Mouse (Mus musculus) MEL (cell line): ENCODE measurements around the gene Egf. TPM values are rescaled to one million over a fixed set of nuclear protein-coding genes. Genes with fewer than 3 reads are reported as not detected.
A peak's percentile ranks its signal among the peaks of the same experiment; 100 is the strongest.

Experiments used
- DNase-seq: peaks from one replicate; pipeline ENCODE4 v3.0.0; 2011; ENCODE audit warnings: low read depth, low spot score
- H3K27ac ChIP-seq: 2 replicates; pipeline ENCODE4 v1.5.1; 2012; ENCODE audit warnings: low read depth, mild to moderate bottlenecking, control low read depth, low read length, moderate library complexity; ENCODE audit not compliant: control insufficient read depth
- H3K27me3 ChIP-seq, 2 experiments: fragments of 150-350 bp in 1 of 2; sonication (generic) in 1 of 2; 2 replicates each; pipeline ENCODE4 v1.6.1; 2012; ENCODE audit warnings: low read length in 2 of 2, mild to moderate bottlenecking in 2 of 2, improper control_type of control experiment in 1 of 2, moderate library complexity in 1 of 2; ENCODE audit not compliant: insufficient read depth in 2 of 2, control insufficient read depth in 1 of 2
- H3K36me3 ChIP-seq, 2 experiments: 2 replicates each; pipeline ENCODE4 v1.6.1; 2012 to 2014; ENCODE audit warnings: low read length in 2 of 2, improper control_type of control experiment in 1 of 2, inconsistent platforms in 1 of 2, mild to moderate bottlenecking in 1 of 2; ENCODE audit not compliant: insufficient read depth in 2 of 2, control insufficient read depth in 1 of 2
- H3K4me1 ChIP-seq, 2 experiments: fragments of 150-350 bp in 1 of 2; sonication (generic) in 1 of 2; 2 replicates each; pipeline ENCODE4 v1.6.1; 2012; ENCODE audit warnings: low read length in 2 of 2, improper control_type of control experiment in 1 of 2, mild to moderate bottlenecking in 1 of 2; ENCODE audit not compliant: insufficient read depth in 2 of 2, control insufficient read depth in 1 of 2
- H3K4me3 ChIP-seq, 2 experiments: fragments of 150-350 bp in 1 of 2; sonication (generic) in 1 of 2; 2 replicates each; pipeline ENCODE4 v1.5.1; 2012; ENCODE audit warnings: low read depth in 2 of 2, low read length in 2 of 2, mild to moderate bottlenecking in 2 of 2, moderate library complexity in 2 of 2, control low read depth in 1 of 2, improper control_type of control experiment in 1 of 2; ENCODE audit not compliant: control insufficient read depth in 1 of 2, insufficient read depth in 1 of 2
- H3K79me2 ChIP-seq: 2 replicates; pipeline ENCODE4 v1.6.1; 2012; ENCODE audit warnings: mild to moderate bottlenecking, low read length, moderate library complexity; ENCODE audit not compliant: control insufficient read depth, poor library complexity, insufficient read depth
- H3K9ac ChIP-seq: 2 replicates; pipeline ENCODE4 v1.6.1; 2012; ENCODE audit warnings: low read depth, mild to moderate bottlenecking, control low read depth, low read length, moderate library complexity; ENCODE audit not compliant: control insufficient read depth, poor library complexity, severe bottlenecking
- H3K9me3 ChIP-seq: fragments of 150-350 bp; sonication (generic); replicated peaks from 2 replicates; pipeline ENCODE4 v1.6.1; 2012; ENCODE audit warnings: mild to moderate bottlenecking, low read length, improper control_type of control experiment, moderate library complexity; ENCODE audit not compliant: insufficient read depth
- CTCF ChIP-seq, 3 experiments: IDR thresholded peaks in 2 of 3; conservative IDR thresholded peaks in 1 of 3; 2 replicates each; pipeline ENCODE4 v1.5.1; 2011 to 2012; ENCODE audit warnings: low read length in 3 of 3, low read depth in 2 of 3, mild to moderate bottlenecking in 2 of 3, improper control_type of control experiment in 1 of 3, inconsistent platforms in 1 of 3, mixed read lengths in 1 of 3, moderate library complexity in 1 of 3; ENCODE audit not compliant: control insufficient read depth in 1 of 3, insufficient read depth in 1 of 3, poor library complexity in 1 of 3, severe bottlenecking in 1 of 3
- EP300 ChIP-seq, 2 experiments: IDR thresholded peaks; 2 replicates each; pipeline ENCODE4 v1.6.1; 2011; ENCODE audit warnings: improper control_type of control experiment in 2 of 2, low read length in 2 of 2, low read depth in 1 of 2, mild to moderate bottlenecking in 1 of 2
- MAX ChIP-seq: IDR thresholded peaks from 2 replicates; pipeline ENCODE4 v1.6.1; 2011; ENCODE audit warnings: low read length, improper control_type of control experiment
- MAZ ChIP-seq: IDR thresholded peaks from 2 replicates; pipeline ENCODE4 v1.6.1; 2012; ENCODE audit warnings: low read depth, mild to moderate bottlenecking, inconsistent platforms, low read length, improper control_type of control experiment
- MYB ChIP-seq: IDR thresholded peaks from 2 replicates; pipeline ENCODE4 v1.6.1; 2011; ENCODE audit warnings: mild to moderate bottlenecking, low read depth, low read length, improper control_type of control experiment
- MYC ChIP-seq: IDR thresholded peaks from 2 replicates; pipeline ENCODE4 v1.6.1; 2011; ENCODE audit warnings: low read depth, mild to moderate bottlenecking, low read length, improper control_type of control experiment, moderate library complexity
- SMC3 ChIP-seq: IDR thresholded peaks from 2 replicates; pipeline ENCODE4 v1.6.1; 2011; ENCODE audit warnings: low read depth, low read length, improper control_type of control experiment
- TBP ChIP-seq: IDR thresholded peaks from 2 replicates; pipeline ENCODE4 v1.8.0; 2011; ENCODE audit warnings: low read depth, low read length, improper control_type of control experiment
- UBTF ChIP-seq: IDR thresholded peaks from 2 replicates; pipeline ENCODE4 v1.6.1; 2012; ENCODE audit warnings: low read depth, mild to moderate bottlenecking, inconsistent platforms, low read length, improper control_type of control experiment, moderate library complexity, borderline replicate concordance; ENCODE audit not compliant: insufficient read depth
- USF1 ChIP-seq: IDR thresholded peaks from 2 replicates; pipeline ENCODE4 v1.6.1; 2014; ENCODE audit warnings: low read depth, mild to moderate bottlenecking, inconsistent platforms, low read length, improper control_type of control experiment, moderate library complexity
- USF2 ChIP-seq, 2 experiments: IDR thresholded peaks; 2 replicates each; pipeline ENCODE4 v1.6.1; 2011 to 2012; ENCODE audit warnings: improper control_type of control experiment in 2 of 2, low read length in 2 of 2, borderline replicate concordance in 1 of 2, inconsistent platforms in 1 of 2, low read depth in 1 of 2, mild to moderate bottlenecking in 1 of 2; ENCODE audit not compliant: insufficient read depth in 1 of 2
- ZNF384 ChIP-seq: IDR thresholded peaks from 2 replicates; pipeline ENCODE4 v1.6.1; 2012; ENCODE audit warnings: low read depth, mild to moderate bottlenecking, inconsistent platforms, low read length, improper control_type of control experiment
- polyA plus RNA-seq, 2 experiments: library from polyadenylated mRNA; stranded (reverse) in 1 of 2; unstranded in 1 of 2; fragments of >175 nt in 1 of 2; fragments of >200 nt in 1 of 2; gene quantifications; 2 replicates each; pipeline versions ENCODE4 v1.2.1 to v1.2.4; 2012; ENCODE audit warnings: low replicate concordance in 2 of 2, low read depth in 1 of 2; ENCODE audit not compliant: insufficient read length in 2 of 2, insufficient read depth in 1 of 2, missing spikeins in 1 of 2
- total RNA-seq: library from RNA; depleted of rRNA; stranded (reverse); fragments of 300-350 nt; gene quantifications from 2 replicates; pipeline ENCODE4 v1.2.3, GENCODE M21; 2012

The Egf gene
- total and polyA plus RNA-seq, 3 experiments = 1.5 to 3.1 TPM; not detected in 1

DNA sequence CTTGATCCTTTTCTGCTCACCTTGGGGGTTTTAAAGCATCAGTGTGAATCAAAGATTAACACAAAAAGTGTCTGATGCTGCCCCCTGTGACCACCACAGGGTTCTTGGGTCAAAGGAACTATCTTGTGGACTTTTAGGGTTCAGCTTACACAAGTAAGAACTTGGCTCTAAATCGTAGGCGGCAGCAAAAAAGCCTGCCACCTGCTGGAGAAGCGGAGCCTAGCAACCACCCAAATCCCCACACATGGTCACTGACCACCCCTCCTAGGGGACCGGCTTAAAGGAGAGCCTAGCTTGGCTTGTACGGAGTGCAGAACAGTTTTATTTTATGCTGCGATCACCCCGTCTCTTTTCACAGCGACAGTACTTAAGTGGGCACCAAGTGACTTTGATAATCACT lies 10.3 kb downstream of the Egf start:
- peak overlapping the region in 1 of 2 experiments; percentile 32; a peak in 1 of 4 replicates for H3K4me3 ChIP-seq
- H3K36me3 ChIP-seq = no peaks in the 10 kb centered on the region
- H3K27me3 ChIP-seq = peaks cover 0 to 2% of the 10 kb centered on the region in 2 experiments; a peak in 3 of 4 replicates
- no peak overlapping the region for H3K27ac ChIP-seq
- H3K9ac ChIP-seq = no peak overlapping the region
- peak; percentile 77 for DNase-seq
- TF ChIP-seq CTCF (IDR thresholded peaks at IDR 0.05 in 2 of 3, conservative IDR thresholded peaks at IDR 0.05 in 1 of 3; ENCODE audit: control insufficient read depth in 1 of 3, insufficient read depth in 1 of 3, low read depth in 2 of 3, low read length in 3 of 3, poor library complexity in 1 of 3, severe bottlenecking in 1 of 3) (peak; percentile 47 to 52 (median 49)), SMC3 (peak; percentile 42), MYB (no peak), ZNF384 (no peak)
- no peaks in the 10 kb centered on the region for H3K9me3 ChIP-seq
- no peaks in the 10 kb centered on the region for H3K79me2 ChIP-seq
- H3K4me1 ChIP-seq = no peaks in the 10 kb centered on the region

DNA sequence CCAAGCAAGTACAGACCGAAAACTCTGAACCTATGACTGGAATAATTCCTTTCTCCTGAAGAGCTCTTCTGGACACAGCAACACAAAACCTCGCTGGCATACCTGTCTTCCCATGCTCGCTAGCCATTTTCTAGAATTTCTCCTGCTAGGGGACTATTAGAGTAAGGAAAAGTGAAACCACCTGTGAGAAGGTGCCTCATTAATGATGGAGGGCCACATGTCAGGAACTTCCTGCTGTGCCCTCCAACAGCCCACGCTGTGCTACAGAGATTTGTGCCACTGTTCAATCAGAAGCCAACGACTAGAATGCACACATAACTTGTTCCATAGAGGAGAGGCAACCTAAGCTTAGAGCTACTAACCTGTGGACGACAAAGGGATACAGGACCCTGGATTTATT lies 12.3 kb downstream of the Egf start:
- Histone ChIP-seq H3K36me3 (no peaks in the 10 kb centered on the region), H3K9me3 (no peaks in the 10 kb centered on the region), H3K27me3 (peaks cover 0 to 3% of the 10 kb centered on the region in 2 experiments; a peak in 3 of 4 replicates), H3K4me1 (no peaks in the 10 kb centered on the region), H3K79me2 (no peaks in the 10 kb centered on the region), H3K27ac (no peak overlapping the region), H3K4me3 (no peak overlapping the region), H3K9ac (no peak overlapping the region)
- no peak for TF ChIP-seq EP300 (IDR thresholded peaks at IDR 0.05; ENCODE audit: low read depth in 1 of 2, low read length in 2 of 2)
- no peak for TF ChIP-seq MAZ
- DNase-seq = no peak

DNA sequence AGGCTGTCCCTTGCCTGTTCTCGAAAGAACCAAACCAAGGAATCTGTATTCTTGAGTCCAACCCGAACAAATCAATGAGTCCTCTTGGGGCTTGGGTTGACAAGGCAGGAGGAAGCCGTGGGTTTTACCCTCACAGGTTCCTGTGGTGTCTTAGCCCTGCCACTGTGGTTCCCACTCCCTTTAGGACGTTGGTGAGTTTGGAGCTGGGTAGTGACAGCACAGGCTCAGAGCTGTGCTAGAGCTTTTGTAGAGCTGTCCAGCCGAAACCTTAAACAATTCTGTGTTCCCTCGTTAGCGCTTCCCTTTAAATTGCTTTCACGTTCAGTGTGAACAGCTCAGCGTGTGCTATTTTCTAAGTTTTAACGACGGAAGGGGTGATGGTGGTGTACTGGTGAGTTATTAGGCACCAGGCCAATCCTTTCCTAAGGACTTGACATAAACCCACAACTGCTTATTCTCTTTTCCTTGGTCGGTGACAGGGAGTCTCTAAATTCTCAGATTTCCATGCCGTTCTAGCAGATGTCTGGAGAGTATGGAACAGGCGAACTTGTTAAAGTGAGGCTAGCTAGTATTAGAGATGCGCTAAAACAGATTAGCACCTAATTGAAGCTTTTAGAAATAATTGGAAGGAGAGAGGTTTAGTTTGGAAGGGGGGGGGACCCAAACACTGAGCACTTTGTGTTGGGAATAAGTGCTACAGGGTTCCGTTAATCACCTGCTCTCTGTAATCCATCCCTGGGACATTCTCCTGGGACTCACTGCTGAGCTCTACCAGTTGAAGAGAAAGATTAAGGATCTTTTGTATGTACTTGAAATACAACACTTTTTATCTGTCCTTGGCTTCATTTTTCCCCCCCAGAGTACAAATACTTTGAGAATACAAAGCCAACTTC lies 16.6 kb downstream of the Egf start:
- Histone ChIP-seq H3K27ac (no peak overlapping the region), H3K27me3 (peaks cover 0 to 5% of the 10 kb centered on the region in 2 experiments), H3K9ac (no peak overlapping the region), H3K4me3 (no peak overlapping the region), H3K36me3 (no peaks in the 10 kb centered on the region), H3K79me2 (no peaks in the 10 kb centered on the region)
- DNase-seq = no peak
- no peak for TF ChIP-seq USF2 (IDR thresholded peaks at IDR 0.05; ENCODE audit: borderline replicate concordance in 1 of 2, insufficient read depth in 1 of 2, low read depth in 1 of 2, low read length in 2 of 2)
- no peak for TF ChIP-seq MAX
- no peak for TF ChIP-seq UBTF
- no peak for TF ChIP-seq ZNF384
- TF ChIP-seq MYC = no peak
- TF ChIP-seq USF1 = no peak
- TF ChIP-seq TBP = no peak
- TF ChIP-seq, all 39 proteins: peak for 0
- Histone ChIP-seq H3K9me3 (no peaks in the 10 kb centered on the region), H3K4me1 (no peaks in the 10 kb centered on the region)
